Mouse (Mus musculus) layer of hippocampus, adult 18-20 months (tissue): ENCODE measurements around the gene Ldlr. TPM values are rescaled to one million over a fixed set of nuclear protein-coding genes. Genes with fewer than 3 reads are reported as not detected.

Experiments used
- DNase-seq, 2 experiments: peaks; one replicate each; pipeline ENCODE4 v3.0.0; 2022; ENCODE audit warnings: low spot score in 2 of 2
- total RNA-seq, 2 experiments: library from RNA; stranded (reverse); gene quantifications; 2 replicates each; pipeline ENCODE4 v1.2.3; 2021

Gene Ldlr
- total RNA-seq, 2 experiments from 2014 or later = 13.1 to 15.4 TPM

DNA sequence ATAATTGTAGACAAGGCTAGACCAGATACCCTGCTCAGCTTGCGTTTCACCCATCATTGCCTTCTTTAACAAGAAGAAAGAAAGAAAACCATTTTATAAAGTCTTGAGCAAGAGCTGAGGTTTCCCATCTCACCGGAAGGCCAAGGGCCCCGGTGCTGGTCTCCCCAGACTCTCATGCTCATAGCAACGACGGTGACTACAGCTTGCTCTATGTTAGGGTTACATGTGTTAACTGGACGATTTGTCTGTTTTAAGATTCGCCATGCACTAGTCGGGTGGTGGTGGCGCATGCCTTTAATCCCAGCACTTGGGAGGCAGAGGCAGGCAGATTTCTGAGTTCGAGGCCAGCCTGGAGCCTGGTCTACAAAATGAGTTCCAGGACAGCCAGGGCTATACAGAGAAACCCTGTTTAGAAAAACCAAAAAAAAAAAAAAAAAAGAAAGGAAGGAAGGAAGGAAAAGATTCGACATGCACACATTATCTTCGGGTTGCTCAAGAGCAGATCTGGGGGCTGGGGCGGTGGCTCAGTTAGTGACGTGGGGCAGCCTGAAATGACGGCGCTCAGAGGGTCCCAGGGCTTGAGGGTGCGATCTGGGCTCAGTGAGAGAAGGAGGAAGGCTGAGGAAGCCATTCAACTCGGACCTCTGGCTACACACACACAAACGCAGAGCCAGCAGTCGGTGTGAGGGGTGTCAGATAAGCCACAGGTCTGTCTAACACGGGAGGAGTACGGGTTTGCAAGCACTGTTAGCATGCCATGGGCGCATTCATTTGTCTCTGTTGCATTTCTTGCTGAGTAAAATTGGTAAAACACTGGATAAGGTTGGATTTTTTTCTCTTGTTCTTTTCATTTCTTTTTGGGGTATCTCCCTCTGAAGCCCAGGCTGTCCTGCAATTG lies 2.2 kb downstream of the Ldlr start:
- DNase-seq = no peak

DNA sequence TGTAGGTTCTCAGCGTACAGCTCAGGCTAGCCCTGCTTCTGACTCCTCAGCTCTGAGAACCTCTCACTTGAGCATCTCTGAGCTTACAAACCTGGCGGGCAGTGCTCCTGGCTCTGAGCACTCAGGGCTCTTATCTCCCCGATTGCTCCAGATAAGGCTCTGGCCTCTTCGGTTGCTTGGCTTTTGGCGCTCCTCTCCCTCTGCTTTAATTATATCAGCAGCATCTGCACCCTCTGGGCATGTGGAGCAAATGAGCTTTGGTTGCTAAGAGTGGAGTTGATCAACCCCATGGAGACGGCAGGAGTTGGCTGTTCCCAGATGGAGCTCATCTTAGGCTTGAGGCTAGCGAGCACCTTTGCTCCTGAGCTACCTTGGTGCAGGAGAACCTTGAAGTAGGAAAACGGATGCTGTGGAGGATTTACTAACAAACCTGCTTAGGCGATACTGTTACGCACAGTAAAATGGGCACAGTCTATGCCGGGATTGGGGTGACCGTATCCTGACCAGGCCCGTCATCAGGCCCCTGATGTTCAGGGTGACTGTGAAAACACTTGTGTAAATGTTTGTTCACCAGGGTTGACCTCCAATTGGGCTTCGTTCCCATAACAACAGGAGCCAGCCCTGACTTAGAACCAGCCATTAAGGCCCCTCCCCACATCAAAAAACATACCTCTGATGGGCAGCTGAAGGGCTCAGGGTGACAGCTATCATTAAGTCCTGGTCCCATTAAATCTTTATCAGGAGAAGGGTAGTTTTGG lies 3.1 kb downstream of the Ldlr start:
- DNase-seq = peak in 1 of 2 experiments; percentile 44

DNA sequence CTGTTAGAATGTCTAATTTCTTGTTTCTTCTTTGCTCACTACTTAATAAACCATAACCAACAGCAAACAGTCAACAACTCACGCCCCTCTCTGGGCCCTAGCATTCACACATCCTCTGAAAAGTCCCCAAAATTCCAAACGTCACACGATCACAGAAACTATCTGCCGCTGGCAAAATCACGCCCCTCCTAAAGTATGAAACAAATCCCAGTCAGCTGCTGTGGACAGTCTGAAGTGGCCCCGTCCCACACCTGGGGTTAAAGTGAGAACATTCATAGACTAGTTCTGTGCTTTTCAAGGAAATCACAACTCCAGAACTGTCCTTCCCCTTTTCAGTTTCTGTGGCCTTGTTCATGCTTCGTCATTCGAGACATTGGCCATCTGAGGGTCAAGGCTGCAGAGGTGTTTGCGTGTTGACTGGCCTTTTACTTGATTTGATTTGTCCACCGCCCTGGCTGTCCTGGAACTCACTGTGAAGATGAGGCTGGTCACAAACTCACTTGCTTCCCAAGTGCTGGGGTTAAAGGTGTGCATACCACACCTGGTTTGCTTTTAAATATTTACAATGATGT lies 5.1 kb downstream of the Ldlr start:
- no peak for DNase-seq

DNA sequence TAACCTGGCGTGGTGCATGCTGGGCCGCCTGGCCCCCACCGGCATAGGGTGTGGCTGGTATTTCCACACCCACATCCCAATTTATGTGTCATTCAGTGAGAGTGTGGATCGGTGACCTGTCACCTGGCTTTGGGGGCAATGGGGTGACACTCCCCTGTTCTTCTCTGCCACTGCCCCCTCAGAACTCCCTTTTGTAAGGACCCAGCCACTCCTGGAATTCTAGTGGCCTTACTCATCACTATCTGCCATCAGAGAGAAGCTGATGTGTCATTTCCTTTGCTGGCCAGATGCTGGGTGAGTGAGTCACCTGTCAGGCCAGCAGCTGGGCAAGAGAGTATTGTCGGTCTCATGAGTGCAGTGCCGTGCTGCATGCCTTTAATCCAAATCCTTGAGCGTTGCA lies 6.0 kb downstream of the Ldlr start:
- DNase-seq = no peak

DNA sequence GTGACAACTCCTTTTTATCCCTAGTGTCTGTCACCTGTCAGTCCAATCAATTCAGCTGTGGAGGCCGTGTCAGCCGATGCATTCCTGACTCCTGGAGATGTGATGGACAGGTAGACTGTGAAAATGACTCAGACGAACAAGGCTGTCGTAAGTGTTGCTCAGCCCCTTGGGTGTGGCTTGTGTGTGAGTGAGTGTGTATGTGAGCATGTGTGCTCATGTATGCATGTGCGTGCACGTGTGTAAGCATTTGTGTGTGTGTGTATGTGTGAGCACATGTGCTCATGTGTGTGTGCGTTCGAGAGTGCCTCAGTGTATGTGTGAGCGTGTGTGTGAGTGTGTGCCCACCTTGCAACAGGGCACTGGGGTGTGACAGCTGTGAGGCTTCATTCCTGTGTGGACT lies 9.0 kb downstream of the Ldlr start:
- no peak for DNase-seq

DNA sequence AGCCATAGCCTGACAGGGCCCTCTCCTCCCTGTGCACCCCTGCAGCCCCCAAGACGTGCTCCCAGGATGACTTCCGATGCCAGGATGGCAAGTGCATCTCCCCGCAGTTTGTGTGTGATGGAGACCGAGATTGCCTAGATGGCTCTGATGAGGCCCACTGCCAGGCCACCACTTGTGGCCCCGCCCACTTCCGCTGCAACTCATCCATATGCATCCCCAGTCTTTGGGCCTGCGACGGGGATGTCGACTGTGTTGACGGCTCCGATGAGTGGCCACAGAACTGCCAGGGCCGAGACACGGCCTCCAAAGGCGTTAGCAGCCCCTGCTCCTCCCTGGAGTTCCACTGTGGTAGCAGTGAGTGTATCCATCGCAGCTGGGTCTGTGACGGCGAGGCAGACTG lies 10.2 kb downstream of the Ldlr start:
- no peak for DNase-seq

DNA sequence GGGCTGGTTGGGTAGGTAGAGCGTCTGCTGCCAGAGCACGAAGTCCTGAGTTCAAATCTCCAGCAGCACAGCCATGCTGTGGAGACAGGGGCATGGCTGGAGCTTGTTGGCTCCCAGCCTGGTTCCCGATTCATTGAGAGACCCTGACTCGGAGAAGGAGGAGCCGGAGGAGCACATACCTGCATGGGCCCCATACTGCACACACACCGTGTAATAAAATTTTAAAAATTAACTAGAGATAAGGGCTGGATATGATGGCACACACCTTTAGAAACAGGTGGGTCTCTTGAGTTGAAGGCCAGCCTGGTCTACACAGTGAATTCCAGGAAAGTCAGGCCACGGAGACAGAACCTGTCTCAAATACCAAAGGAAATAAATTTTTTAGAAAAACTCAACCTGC lies 10.7 kb downstream of the Ldlr start:
- no peak for DNase-seq

DNA sequence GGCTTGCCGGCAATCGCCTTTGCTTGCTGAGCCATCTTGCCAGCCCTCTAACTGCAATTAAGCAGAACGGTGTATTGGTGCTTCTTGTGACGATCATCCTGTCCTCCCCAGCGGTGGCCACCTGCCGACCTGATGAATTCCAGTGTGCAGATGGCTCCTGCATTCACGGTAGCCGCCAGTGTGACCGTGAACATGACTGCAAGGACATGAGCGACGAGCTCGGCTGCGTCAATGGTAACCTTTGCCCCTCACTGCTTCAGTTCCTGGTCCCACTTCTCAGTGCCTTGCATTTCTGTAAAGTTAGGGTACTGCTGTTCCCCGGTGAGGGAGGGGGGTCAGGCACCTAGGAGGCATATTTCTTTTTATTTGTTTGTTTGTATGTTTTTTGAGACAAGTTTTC lies 11.8 kb downstream of the Ldlr start:
- no peak for DNase-seq

DNA sequence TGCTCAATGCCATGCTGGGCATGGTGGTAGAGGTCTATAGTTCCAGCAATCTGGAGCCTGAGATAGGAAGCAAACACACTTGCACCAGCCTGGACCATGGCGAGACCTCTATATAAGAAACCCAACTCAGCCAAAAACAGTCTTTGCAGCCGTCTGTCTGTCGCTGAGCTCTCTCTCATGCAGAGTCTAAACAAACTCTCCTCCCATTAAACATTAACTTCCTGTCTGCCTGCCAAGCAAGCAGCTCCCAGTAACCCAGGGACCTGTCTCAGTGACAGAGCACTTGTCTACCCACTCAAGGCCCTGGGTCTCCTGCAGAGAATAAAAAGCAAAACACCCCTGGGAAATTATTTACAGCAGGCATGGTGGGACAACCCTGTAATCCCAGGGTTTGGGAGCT lies 13.3 kb downstream of the Ldlr start:
- DNase-seq = no peak

DNA sequence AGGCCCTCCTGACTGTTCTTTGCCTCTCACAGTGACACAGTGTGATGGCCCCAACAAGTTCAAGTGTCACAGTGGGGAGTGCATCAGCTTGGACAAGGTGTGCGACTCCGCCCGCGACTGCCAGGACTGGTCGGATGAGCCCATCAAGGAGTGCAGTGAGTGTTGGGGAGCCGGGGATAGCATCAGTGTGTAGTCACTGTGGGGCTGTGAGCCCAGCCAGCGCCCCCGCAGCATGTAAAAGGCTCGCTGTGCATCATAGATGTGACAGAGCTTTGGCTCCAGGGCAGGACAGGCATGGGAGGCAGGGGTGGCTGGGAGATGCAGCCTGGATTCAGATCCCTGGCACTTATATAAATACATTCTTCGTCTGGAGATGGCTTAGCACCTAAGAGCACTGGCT lies 13.9 kb downstream of the Ldlr start:
- peak in 1 of 2 experiments; percentile 45 for DNase-seq

DNA sequence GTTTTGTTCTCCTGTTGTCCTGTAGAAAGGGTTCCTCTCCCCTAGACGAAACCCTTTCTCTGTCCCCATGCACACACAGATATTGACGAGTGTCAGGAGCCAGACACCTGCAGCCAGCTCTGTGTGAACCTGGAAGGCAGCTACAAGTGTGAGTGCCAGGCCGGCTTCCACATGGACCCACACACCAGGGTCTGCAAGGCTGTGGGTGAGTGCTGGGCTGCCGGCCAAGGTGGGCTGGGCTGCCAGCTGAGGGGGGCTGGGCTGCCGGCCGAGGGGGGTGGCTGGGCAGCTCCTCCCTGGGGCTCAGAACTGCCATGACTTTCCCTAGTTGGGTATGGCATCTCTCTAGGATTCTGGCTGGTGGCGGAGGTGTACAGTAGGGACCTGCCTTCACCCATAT lies 15.5 kb downstream of the Ldlr start:
- DNase-seq = no peak

DNA sequence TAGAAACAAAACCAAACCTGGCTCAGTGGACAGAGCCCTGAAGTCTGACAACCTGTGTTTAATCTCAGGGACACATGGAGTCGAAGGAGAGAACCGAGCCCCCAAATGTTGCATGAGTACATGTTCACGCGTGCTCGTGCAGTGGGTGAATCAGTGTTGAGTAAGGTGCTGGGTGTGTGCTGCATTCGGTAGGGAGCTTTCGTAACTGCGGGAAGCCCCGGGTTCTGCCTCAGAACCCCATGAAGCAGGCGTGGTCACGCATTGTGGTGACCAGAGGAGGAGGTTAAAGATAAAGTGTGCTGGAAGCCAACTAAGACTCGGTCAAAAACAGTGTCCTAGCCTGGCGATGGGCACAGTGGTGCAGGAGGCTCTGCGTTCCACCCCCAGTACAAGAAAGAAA lies 17.1 kb downstream of the Ldlr start:
- DNase-seq = no peak

DNA sequence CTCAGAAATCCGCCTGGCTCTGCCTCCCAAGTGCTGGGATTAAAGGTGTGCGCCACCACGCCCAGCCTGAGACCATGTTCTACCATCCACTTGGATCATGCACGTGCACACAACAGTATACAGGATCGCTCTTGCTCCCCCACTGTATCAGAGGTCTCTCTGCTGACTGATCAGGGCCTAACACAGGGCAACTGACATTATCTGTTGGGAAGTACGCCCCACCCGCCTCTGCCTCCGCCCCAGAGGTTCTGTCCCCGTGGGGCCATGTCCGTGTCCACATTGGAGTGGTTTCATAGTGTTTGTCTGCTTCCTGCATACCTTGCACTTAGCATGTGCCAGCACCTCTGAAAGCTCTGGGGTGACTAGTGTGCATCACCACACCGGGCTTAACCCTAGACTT lies 18.2 kb downstream of the Ldlr start:
- no peak for DNase-seq

DNA sequence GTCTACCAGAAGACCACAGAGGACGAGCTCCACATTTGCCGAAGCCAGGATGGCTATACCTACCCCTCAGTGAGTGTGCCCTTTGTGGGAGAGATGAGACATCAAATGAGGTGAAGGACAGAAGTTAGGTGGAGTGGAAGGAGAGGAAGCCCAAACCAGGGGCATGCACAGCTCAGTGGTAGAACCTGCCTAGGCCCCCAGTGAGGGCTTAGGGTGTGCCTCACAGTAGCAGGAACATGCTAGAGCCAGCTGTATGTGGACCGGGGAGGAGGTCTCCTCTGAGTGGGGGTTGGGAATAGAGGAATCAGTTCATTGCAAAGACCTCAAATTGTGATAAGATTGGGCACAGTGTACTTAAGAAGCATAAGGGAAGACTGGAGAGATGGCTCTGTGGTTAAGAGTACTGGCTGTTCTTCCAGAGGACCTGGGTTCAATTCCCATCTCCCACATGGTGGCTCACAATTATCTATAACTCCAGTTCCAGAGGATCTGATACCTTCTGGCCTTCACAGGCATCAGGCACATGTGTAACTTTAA lies 24.0 kb downstream of the Ldlr start:
- no peak for DNase-seq

DNA sequence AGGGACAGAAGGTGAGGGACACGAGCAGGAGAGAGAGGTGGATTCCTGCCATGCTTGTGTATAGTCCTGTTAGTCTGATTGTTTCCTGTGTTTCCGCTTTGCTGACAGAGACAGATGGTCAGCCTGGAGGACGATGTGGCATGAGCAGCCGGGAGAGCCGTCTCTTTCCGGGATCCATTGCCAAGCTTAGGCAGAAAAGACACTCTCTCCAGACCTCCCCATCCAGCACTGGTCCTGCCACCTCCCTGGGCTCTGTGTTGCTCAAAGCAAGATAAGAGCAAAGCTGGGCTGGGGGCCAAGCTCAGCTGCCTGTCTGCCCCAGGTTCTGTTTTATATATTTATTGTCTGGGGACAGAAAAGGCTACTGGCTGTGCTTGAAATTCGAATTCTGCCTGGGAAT lies 24.8 kb downstream of the Ldlr start:
- DNase-seq = peak in 1 of 2 experiments; percentile 30

DNA sequence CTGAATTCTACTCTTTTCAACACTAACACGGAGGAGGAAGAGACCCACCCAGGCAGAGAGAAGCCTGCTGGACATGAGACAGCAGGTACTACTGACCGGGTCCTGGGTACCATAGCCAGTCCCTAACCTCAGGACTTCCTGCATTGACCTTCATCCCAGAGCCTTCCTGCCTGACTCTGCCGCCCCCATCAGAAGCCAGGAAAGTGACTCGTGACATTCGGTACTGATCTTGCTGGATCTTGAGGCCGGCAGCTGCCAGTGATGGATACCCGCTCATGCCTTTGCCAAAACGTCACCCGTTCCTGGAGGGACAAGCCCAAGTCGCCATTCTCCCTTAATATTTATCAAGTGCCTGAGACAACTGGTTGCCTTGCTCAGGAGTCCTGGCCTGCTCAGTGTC lies 25.2 kb downstream of the Ldlr start:
- no peak for DNase-seq

DNA sequence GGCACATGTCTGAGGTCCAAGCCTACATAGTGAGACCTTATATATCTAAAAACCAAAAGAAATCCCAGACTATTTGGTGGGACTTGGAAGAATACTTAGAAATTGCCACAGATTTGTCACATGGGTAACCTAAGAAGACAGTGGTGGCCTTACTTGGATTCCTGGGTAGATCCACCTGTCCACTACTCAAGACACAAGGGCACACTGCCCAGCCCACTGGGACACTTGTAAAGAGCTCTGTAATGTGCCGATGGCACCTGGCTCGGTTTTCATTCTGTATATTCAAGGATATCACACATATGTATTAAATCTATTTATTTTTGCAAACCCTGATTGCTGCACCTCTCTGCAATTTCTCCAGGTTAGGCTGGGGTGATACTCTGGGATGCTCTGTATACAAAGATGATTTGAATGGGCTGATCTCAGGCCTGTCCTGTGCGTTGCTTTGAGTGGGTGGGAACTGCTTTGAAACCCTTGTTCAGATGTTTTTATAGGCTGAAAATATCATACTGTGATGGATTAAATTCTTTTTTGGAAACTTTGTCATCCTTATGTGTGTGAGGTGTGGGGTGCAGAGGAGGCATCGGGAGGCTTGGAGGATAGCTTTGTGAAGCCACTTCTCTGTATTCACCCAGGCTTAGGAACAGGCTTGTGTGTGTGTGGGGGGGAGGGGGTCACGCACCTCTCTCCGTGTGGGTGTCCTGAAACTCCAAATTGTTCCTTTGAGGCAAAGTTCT lies 26.3 kb downstream of the Ldlr start:
- no peak for DNase-seq

DNA sequence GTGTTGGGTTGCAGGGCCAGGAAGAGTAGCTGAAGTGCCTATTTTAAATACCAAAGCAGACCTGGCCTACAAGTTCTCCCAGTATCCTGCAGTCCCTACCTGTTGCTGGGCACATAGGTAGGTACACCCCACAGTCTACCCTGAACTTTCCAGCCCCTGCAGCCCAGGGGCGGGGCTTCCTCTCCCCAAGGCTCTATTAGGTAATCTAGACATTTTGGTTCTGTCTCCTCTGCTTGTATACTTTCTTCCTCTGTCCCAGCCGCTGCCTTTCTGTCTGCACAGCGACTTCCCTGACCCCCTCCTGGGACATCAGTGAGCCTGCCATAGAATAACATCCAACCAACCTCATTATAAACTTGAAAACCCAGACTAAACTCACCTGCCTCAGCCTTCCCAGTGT lies 27.1 kb downstream of the Ldlr start:
- no peak for DNase-seq

DNA sequence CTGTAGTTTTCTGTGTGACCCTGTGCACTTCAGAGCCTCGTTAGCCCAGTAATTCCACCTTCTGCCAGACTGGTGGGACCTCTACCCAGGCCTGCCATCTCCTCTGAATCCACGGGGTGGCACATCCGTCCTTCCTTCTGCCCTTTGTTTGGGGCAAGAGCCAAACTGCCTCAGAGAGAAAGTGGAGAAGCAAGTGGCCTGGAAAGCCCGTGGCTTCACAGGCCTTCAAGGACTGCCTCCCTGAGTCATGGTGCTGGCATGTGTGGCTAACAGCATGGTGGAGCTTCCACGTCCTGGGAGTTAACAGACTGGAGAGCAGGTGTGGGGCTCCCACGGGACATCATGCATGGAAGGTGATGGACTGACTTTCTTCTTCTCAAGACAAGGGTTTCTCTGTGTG lies 28.1 kb downstream of the Ldlr start:
- no peak for DNase-seq

DNA sequence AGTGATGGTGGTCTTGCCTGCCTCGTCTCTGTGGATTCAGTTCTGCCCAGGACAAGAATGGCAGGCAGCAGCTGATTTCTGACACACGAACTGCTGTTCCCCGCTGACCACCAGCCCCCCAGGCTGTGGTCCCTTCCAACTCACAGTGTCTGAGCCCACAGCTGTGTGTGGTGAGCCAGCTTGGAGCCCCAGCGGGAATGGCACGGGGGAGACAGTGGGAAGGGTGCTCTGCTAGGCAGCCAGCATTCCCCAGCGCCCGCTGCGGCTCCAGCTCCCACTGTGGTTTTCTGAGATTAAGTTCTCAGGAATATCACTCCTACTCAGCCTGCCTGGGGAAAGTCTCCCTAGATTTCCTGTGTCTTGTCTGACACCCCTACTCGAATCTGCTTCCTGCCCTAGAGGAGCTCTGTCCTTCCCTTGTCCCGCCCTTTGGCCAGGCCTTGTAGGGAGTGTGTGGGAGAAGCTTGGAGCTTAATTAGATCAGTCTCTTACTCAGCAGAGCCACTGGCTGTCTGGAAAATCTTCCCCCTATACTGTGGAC lies 29.0 kb downstream of the Ldlr start:
- DNase-seq = no peak

DNA sequence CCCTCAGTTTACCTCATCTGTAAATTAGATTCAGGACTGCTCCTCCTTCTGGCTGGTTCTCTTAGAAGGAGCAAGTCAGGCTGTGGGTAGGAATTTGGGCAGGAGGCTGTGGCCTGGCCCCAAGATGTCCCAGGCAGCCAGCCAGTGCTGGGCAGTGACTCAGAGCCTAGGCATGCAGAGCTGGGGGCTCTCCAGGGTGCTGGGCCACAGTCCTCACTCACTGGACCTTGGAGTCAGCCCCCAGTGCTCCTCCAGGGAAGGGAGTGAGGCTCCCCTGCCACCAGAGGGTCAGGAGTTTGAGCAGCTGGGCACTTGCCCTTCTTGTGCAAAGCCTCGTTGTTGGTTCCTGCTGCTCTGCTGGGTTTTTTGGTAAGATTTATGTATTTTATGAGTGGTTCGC lies 30.7 kb downstream of the Ldlr start:
- DNase-seq = no peak
